26 mouse cellular contexts compared by ENCODE assay signal in genomic region chr3:105665105-105665765, GRCm38 (mm10). TPM values are rescaled to one million over a fixed set of nuclear protein-coding genes. Genes with fewer than 3 reads are reported as not detected.
A peak's percentile ranks its signal among the peaks of the same experiment; 100 is the strongest.
DNase-seq lines count a peak whose midpoint lies in the region; ATAC-seq and TF ChIP-seq lines count a peak whose summit lies in the region.
"Had no signal": no experiment of that assay in that cellular context is flagged by ENCODE, and none has a peak within 500 bp of the region (broad histone marks: within the 10 kb centered on the region; RNA-seq: fewer than 3 reads in every experiment).

No protein-coding gene starts in this region.

- H3K4me3 ChIP-seq in liver, embryonic 11.5 days (ENCODE audit: low read depth, low read length), result no peak overlapping the region
- H3K4me3 ChIP-seq in liver, embryonic 13.5 days (replicated peaks), result no peak overlapping the region
- no peak overlapping the region for H3K4me3 ChIP-seq in liver, embryonic 16.5 days (ENCODE audit: low read depth, low read length)
- H3K4me3 ChIP-seq in kidney, adult 2 months (ENCODE audit: insufficient read depth, low read depth, low read length), result no peak overlapping the region
- H3K4me3 ChIP-seq: embryonic facial prominence, embryonic 10.5 days; embryonic facial prominence, embryonic 13.5 days; erythroblast, embryonic 14.5 days; forebrain, embryonic 12.5 days; forebrain, embryonic 15.5 days; heart, embryonic 13.5 days; hindbrain, embryonic 15.5 days had no signal

- H3K27me3 ChIP-seq in liver, embryonic 11.5 days (replicated peaks; ENCODE audit: control insufficient read depth, insufficient read depth, low read length), result no peaks in the 10 kb centered on the region; the same call in 1 of the 2 replicates
- H3K27me3 ChIP-seq in liver, embryonic 13.5 days, result peaks cover 8% of the 10 kb centered on the region
- H3K27me3 ChIP-seq in liver, embryonic 16.5 days (ENCODE audit: control insufficient read depth, insufficient read depth, low read depth, low read length), result no peaks in the 10 kb centered on the region
- H3K27me3 ChIP-seq in kidney, adult 2 months (replicated peaks; ENCODE audit: control insufficient read depth, insufficient read depth, low read length), result no peaks in the 10 kb centered on the region
- H3K27me3 ChIP-seq: embryonic facial prominence, embryonic 13.5 days; forebrain, embryonic 12.5 days; forebrain, embryonic 15.5 days; hindbrain, embryonic 15.5 days had no signal

- no peaks in the 10 kb centered on the region for H3K9me3 ChIP-seq in liver, embryonic 11.5 days (ENCODE audit: control insufficient read depth, low read length)
- no peaks in the 10 kb centered on the region for H3K9me3 ChIP-seq in liver, embryonic 13.5 days (replicated peaks)
- H3K9me3 ChIP-seq in liver, embryonic 16.5 days (replicated peaks; ENCODE audit: control insufficient read depth, low read length), result no peaks in the 10 kb centered on the region
- H3K9me3 ChIP-seq: embryonic facial prominence, embryonic 10.5 days; embryonic facial prominence, embryonic 13.5 days; forebrain, embryonic 12.5 days; forebrain, embryonic 15.5 days; heart, embryonic 13.5 days; hindbrain, embryonic 15.5 days had no signal

- TF ChIP-seq CTCF in kidney, adult 2 months (conservative IDR thresholded peaks at IDR 0.05; ENCODE audit: insufficient read depth, insufficient read length, low read depth, low read length), result no peak

- no peak for TF ChIP-seq POLR2A in kidney, adult 2 months (IDR thresholded peaks at IDR 0.05; ENCODE audit: low read depth, low read length)

- no peak for DNase-seq in liver, embryonic 11.5 days (ENCODE audit: low spot score)
- no peak for DNase-seq in liver
- DNase-seq in c-Kit-positive CD71-positive TER-119-positive erythroid progenitor cells, embryonic 14.5 days (ENCODE audit: low spot score), result peak; percentile 34
- peak; percentile 8 for DNase-seq in liver, embryonic 13.5 days
- DNase-seq in left cerebral cortex, adult 11 months (ENCODE audit: low spot score), result no peak
- no peak for DNase-seq in lung, postnatal 25 days (ENCODE audit: low spot score)
- DNase-seq in kidney, adult 2 months, result no peak
- DNase-seq: adrenal gland, adult 2 months; adrenal gland, postnatal 14 days; cerebellum, adult 11-12 months; cerebellum, adult 8-10 months; cerebellum, postnatal 10 days; cerebellum, postnatal 36 days; embryo, embryonic 11 days; gastrocnemius, postnatal 25 days; heart, postnatal 14 days; heart, postnatal 4 days had no signal

- peak; percentile 71 for ATAC-seq in liver, embryonic 11.5 days (replicated peaks; ENCODE audit: low FRiP score)
- peak; percentile 83 for ATAC-seq in liver, embryonic 13.5 days (ENCODE audit: low read depth)
- peak; percentile 55; the same call in 1 of the 2 replicates for ATAC-seq in liver, embryonic 16.5 days (ENCODE audit: low read depth)
- ATAC-seq: CD4-positive, CD25-positive, alpha-beta regulatory T cell, adult 4 months; forebrain, embryonic 15.5 days had no signal

- 0 out of 2 replicates have a peak overlapping the region, but pooled peaks have one; percentile 23 for H3K4me2 ChIP-seq in liver, embryonic 11.5 days
- H3K4me2 ChIP-seq in liver, embryonic 13.5 days, result peak overlapping the region; percentile 42
- H3K4me2 ChIP-seq in liver, embryonic 16.5 days (ENCODE audit: low read depth, low read length), result 0 out of 2 replicates have a peak overlapping the region, but pooled peaks have one; percentile 7
- H3K4me2 ChIP-seq: embryonic facial prominence, embryonic 13.5 days; forebrain, embryonic 12.5 days; forebrain, embryonic 15.5 days; heart, embryonic 13.5 days; hindbrain, embryonic 15.5 days had no signal

- H3K9ac ChIP-seq in liver, embryonic 11.5 days (ENCODE audit: low read depth, low read length), result no peak overlapping the region
- H3K9ac ChIP-seq in liver, embryonic 13.5 days, result no peak overlapping the region
- H3K9ac ChIP-seq in liver, embryonic 16.5 days (ENCODE audit: low read depth, low read length), result no peak overlapping the region
- H3K9ac ChIP-seq: embryonic facial prominence, embryonic 13.5 days; forebrain, embryonic 12.5 days; forebrain, embryonic 15.5 days; heart, embryonic 13.5 days; hindbrain, embryonic 15.5 days had no signal

- no peaks in the 10 kb centered on the region; the same call in 1 of the 2 replicates for H3K4me1 ChIP-seq in liver, embryonic 11.5 days (replicated peaks; ENCODE audit: control insufficient read depth, insufficient read depth, low read length)
- peaks cover 18% of the 10 kb centered on the region for H3K4me1 ChIP-seq in liver, embryonic 13.5 days (replicated peaks)
- peaks cover 3% of the 10 kb centered on the region for H3K4me1 ChIP-seq in liver, embryonic 16.5 days (ENCODE audit: control insufficient read depth, low read depth, low read length)
- H3K4me1 ChIP-seq in kidney, adult 2 months (ENCODE audit: control insufficient read depth, insufficient read depth, low read length), result no peaks in the 10 kb centered on the region
- H3K4me1 ChIP-seq: embryonic facial prominence, embryonic 10.5 days; embryonic facial prominence, embryonic 13.5 days; forebrain, embryonic 12.5 days; forebrain, embryonic 15.5 days; hindbrain, embryonic 15.5 days had no signal

- WGBS in liver, embryonic 11.5 days, result 63% methylated on average over 9 of the region's 9 CpGs
- WGBS in liver, embryonic 13.5 days (ENCODE audit: insufficient replicate concordance), result 40% methylated on average over 9 of the region's 9 CpGs
- 42% methylated on average over 9 of the region's 9 CpGs for WGBS in liver, embryonic 16.5 days (ENCODE audit: insufficient replicate concordance)
- WGBS in kidney, adult 2 months, result 89% methylated on average over 9 of the region's 9 CpGs

- H3K27ac ChIP-seq in liver, embryonic 11.5 days (ENCODE audit: low read depth, low read length), result no peak overlapping the region
- H3K27ac ChIP-seq in liver, embryonic 13.5 days, result no peak overlapping the region
- no peak overlapping the region for H3K27ac ChIP-seq in liver, embryonic 16.5 days (ENCODE audit: low read length)
- no peak overlapping the region for H3K27ac ChIP-seq in kidney, adult 2 months (ENCODE audit: insufficient read depth, low read depth, low read length)
- H3K27ac ChIP-seq: embryonic facial prominence, embryonic 10.5 days; embryonic facial prominence, embryonic 13.5 days; forebrain, embryonic 12.5 days; forebrain, embryonic 15.5 days; heart, embryonic 13.5 days; hindbrain, embryonic 15.5 days had no signal

- no peaks in the 10 kb centered on the region for H3K36me3 ChIP-seq in liver, embryonic 11.5 days (ENCODE audit: control insufficient read depth, insufficient read depth, low read length)
- no peaks in the 10 kb centered on the region for H3K36me3 ChIP-seq in liver, embryonic 13.5 days
- H3K36me3 ChIP-seq in liver, embryonic 16.5 days (ENCODE audit: control insufficient read depth, insufficient read depth), result no peaks in the 10 kb centered on the region
- no peaks in the 10 kb centered on the region for H3K36me3 ChIP-seq in kidney, adult 2 months (ENCODE audit: control insufficient read depth, insufficient read depth, low read length)
- H3K36me3 ChIP-seq: embryonic facial prominence, embryonic 10.5 days; embryonic facial prominence, embryonic 13.5 days; forebrain, embryonic 12.5 days; heart, embryonic 13.5 days had no signal

RNA-seq across cellular contexts. Expression of gene Ddx20, which starts 22.1 kb away (rescaled TPM):
- polyA plus RNA-seq in liver, embryonic 11.5 days (2014; fragmentation: Nextera tagmentation; extraction: Ambion mirVana), result 41.0 and 45.9 TPM in 2 replicates
- polyA plus RNA-seq in liver, embryonic 13.5 days (2015; fragmentation: Nextera tagmentation; extraction: Ambion mirVana), result 24.8 and 28.9 TPM in 2 replicates
- polyA plus RNA-seq in liver, embryonic 16.5 days (2015; fragmentation: Nextera tagmentation; extraction: Ambion mirVana), result 13.3 and 16.1 TPM in 2 replicates
- polyA plus RNA-seq in kidney, adult 2 months (2012; rRNA removed), result 6.5 and 9.1 TPM in 2 replicates

RNA-seq across cellular contexts. Expression of gene Inka2, which starts 39.2 kb away (rescaled TPM):
- polyA plus RNA-seq in liver, embryonic 11.5 days (2014; fragmentation: Nextera tagmentation; extraction: Ambion mirVana), result 0.23 and 0.36 TPM in 2 replicates
- 0.31 and 0.35 TPM in 2 replicates for polyA plus RNA-seq in liver, embryonic 13.5 days (2015; fragmentation: Nextera tagmentation; extraction: Ambion mirVana)
- 0.11 and 0.28 TPM in 2 replicates for polyA plus RNA-seq in liver, embryonic 16.5 days (2015; fragmentation: Nextera tagmentation; extraction: Ambion mirVana)
- 0.61 and 0.64 TPM in 2 replicates for polyA plus RNA-seq in kidney, adult 2 months (2012; rRNA removed)

Comparison
In these comparisons a context has a peak if more than half of its experiments do, and no peak if none do; other contexts are left out.
1. DNase-seq: peak in c-Kit-positive CD71-positive TER-119-positive erythroid progenitor cells, embryonic 14.5 days (single experiment) and liver, embryonic 13.5 days (single experiment); none in liver, embryonic 11.5 days (single experiment), liver (single experiment), left cerebral cortex, adult 11 months (single experiment), lung, postnatal 25 days (single experiment) and kidney, adult 2 months (single experiment).
2. Peak in every context shown above with its lines, with median percentiles within 50 percentile points of each other: ATAC-seq and H3K4me2 ChIP-seq.